Mouse (Mus musculus) small intestine, adult 2 months (tissue): ENCODE results near the gene Sost.

ENCODE experiments used
- CTCF ChIP-seq: fragments of 200-500 bp; IDR thresholded peaks from 2 replicates; pipeline ENCODE4 v1.5.1; 2012; ENCODE audit warnings: low read depth, mild to moderate bottlenecking, control low read depth, inconsistent platforms, low read length, moderate library complexity, mixed read lengths; ENCODE audit not compliant: insufficient replicate concordance, insufficient read length; ENCODE audit errors: extremely low read depth
- POLR2A ChIP-seq: fragments of 200-500 bp; IDR thresholded peaks from 2 replicates; pipeline ENCODE4 v1.6.1; 2012; ENCODE audit warnings: low read depth, mild to moderate bottlenecking, control low read depth, inconsistent platforms, low read length, moderate library complexity

DNA sequence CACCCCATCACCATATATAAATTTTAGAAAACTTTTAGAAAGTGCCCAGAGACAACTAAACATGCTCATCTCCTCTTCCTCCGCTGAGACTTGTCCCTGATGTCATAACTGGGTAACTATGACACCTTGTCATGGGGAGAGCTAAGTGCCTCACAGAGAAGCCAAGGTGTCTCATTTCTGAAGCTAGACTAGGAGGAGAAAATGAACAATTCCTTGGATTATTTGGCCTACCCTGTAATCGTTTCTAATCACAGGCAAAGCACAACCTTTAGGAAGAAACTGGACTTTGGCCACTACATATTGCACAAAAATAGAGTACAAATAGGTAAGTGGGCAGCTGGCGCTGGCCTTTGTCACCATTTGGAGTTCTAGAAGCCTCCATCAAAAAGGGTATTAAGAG lies 20.1 kb upstream of the Sost start, which contains the start of gene Dusp3:
- TF ChIP-seq CTCF = no peak
- TF ChIP-seq POLR2A = no peak
